Mouse (Mus musculus) layer of hippocampus, adult 11-12 months (tissue): Measurements from ENCODE around the gene Elmod3.

Experiments
- DNase-seq: peaks from one replicate; pipeline ENCODE4 v3.0.0; 2022; ENCODE audit warnings: low spot score

The Elmod3 gene

DNA sequence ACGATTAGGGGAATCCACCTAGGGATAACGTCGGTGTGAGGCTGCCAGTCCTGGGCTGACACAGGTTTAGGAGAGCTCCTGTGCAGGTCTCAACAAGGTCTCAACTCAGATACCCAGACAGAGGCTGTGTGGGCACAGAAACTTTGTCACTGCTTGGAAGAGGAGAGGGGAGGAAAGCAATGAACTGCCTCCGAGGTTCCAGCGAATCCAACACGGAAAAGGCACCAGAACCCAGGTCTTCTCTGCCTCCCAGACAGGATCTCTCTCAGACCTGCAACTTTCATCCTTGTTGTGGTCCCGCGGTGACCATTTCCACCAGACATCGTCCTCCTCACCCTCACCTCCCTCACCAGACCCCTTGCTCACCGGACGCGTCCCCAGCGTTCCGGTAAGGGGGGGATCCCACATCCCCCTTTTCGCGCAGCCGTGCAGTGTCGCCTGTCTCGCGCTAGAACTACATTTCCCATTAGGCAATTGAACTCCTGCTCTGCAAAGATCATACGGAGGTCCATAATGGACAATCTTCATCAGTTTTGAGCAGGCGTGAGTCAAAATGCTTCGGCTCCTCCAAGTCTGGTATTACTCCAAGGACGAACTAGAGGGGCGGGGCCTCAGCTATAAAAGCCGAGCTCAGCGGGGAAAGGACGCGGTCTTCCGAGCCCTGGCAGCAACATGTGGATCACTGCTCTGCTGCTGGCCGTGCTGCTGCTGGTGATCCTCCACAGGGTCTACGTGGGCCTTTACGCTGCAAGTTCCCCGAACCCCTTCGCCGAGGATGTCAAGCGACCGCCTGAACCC, at the start of gene Elmod3, which contains the start of gene Retsat:
Gene Elmod3 (minus strand): TSS at position 458 of the 798 bp plus-strand sequence.
Gene Retsat (plus strand): TSS at position 520 of the 798 bp plus-strand sequence.
- DNase-seq: peak; percentile 94

DNA sequence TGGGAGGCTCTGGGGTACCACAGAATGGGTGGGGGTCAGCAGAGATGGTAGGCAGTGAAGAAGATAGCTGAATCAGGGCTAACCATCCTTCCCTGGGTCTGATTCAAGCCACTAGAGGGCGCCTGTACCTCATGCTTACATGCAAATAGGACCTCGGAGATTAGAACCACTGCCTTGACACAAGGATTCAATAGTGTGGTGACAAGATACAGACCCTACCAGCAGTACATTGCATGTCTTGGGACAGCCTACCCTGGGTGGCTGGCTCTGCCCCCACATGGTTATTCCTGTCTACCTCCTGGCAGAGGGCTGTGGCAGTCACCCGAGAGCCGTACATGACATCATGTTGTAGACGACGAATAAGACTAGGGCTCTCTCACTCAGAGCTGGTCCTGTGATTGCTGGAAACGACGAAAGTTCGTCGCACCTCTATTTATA, 49.2 kb upstream of the Elmod3 start:
- DNase-seq: peak; percentile 81

DNA sequence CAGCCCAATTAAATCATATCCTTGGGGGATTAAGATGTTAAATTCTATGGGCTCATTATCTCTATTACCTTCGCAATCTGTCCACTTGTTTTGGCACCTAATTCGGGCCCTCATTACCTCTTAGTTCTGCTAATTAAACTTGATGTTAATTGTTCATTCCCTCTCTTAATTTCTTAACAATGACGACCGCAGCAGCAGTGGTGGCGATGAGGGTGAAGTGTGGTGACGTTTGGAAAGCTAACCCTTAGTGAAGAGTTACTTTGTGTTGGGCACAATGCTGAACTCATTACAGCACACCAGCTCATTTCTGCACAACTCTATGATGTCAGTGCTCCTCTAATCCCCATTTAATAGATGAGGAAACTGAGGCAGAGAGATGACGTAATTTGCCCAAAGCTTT, 47.2 kb upstream of the Elmod3 start:
- DNase-seq: no peak

DNA sequence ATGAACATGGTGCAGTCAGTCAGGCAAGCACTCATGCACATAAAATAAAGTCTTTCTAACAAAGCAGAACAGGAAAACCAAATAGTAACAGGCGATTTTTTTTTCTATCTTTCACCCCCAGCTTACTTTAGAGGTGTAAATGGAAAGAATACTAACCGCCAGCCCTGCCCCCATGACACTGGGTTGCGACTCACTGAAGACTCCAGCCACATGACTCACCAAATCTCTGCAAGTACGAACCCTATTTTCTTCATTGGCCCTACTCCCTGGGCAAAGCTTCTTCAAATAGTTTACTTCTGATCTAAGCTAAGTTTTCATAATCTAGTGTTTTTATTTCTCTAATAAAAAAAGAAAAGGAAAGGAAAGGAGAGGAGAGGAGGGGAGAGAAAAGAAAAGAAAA, 46.4 kb upstream of the Elmod3 start:
- no peak for DNase-seq

DNA sequence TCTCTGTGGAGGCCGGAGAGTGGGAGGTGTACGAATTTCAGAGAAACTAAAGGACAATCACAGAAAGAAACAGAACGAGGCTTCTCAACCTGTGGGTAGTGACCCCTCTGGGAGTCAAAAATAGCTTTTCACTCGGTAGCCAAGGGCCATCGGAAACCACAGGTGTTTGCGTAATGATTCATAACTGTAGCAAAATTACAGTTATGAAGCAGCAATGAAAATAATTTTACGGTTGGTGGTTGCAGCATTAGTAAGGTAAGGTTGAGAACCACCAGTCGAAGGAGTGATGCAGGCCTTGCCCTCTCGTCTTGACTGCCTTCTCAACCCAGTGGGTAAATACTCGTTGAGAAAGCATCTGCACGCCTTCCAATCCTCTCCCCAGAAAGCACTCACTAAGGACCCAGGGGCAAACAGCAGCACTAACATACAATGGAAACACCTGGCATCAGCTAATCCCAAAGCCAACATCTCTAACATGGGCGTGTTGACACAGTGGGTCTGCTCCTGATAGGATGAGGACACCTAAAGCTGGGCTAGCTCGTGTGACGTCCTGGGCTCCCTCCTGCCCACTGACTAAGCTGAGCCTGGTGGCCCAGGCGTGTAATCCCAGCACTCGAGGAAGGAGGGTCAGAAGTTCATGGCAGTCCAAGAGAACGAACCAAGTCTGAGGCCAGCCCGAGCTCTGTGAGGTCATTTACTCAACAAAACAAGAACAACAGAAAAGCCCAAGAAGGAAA, 43.2 kb upstream of the Elmod3 start:
- DNase-seq: no peak

DNA sequence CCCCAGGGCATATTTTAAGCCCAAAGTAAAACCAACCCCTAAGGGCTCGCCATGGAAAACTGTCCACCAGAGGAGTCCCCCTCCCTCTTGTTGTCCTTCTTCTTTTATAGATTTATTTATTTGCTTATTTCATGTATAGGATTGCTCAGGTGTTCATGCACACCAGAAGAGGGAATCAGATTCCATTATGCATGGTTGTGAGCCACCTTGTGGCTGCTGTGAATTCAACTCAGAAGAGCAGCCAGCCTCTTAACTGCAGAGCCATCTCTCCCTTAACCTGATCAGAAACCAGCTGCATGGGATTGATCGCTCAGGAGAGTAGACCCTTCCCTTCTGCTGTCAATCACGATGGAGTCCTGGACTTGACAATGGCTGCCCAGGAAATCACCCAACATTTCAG, 38.7 kb upstream of the Elmod3 start:
- no peak for DNase-seq

DNA sequence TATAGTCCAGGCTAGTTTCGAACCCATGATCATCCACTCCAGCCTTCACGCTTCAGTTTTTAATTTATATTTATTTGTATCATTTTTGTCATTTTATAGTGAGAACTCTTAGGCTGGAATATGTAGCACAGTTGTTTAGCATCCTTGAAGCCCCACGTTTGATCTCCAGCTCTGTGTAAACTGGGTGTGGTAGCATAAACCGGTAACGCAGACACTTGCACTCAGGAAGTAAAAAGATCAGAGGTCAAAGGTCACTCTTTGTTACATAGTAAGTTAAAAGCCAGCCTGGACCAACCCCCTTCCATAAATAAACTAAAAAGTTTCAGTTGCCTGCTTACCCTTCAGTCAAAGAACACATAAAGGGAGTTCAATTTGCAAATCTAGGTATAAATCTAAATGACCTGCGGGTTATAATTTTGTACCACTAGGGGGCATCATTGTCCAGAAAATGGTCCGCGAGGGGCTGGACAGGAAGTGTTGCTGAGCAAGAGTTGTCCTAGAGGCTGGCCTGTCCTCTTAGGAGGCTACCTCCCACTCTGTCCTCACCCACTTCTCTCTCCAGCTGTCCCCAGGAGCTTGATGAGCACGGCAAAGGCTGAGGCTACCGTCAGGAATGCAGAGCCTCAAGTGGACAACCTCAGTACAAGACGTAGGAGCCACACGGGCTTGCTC, 37.7 kb upstream of the Elmod3 start:
- DNase-seq: peak; percentile 74

DNA sequence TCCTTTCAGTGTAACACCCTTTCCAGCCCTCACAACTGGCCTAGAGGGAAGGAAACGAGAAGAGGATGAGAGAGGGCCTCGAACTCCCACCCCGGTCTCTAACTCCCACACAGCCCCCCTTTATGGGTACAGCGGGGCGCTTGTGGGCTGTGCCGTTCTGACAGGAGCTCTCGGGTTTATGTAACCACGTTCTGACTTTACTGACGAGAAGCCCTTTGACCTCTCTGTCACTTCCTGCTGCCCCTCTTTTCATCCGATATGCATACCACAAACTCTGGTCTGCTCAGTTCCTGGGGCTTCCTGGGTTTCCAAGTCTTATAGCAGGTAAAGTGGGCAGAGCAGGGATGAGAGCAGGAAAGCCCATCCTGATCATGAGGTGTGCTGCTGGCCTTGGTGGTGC, 36.1 kb upstream of the Elmod3 start:
- DNase-seq: no peak

DNA sequence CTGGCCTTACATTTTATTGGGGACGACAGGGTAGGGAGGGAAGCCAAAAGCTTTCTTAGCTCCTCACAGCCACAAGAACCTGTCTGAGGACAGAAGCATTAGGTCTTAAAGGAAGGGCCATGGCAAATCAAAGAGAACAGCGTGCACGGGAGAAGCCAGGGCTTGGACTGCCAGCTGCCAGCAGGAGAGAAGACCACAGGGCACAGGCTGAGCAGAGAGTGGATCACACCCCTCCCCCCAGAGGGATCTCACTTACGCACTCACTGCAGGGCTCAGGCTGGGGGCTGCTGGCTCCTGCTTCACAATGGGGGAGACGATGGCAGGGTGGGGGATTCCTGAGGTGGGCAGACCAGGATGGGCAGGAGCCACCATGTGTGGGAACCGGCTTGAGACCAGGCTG, 33.5 kb upstream of the Elmod3 start:
- no peak for DNase-seq

DNA sequence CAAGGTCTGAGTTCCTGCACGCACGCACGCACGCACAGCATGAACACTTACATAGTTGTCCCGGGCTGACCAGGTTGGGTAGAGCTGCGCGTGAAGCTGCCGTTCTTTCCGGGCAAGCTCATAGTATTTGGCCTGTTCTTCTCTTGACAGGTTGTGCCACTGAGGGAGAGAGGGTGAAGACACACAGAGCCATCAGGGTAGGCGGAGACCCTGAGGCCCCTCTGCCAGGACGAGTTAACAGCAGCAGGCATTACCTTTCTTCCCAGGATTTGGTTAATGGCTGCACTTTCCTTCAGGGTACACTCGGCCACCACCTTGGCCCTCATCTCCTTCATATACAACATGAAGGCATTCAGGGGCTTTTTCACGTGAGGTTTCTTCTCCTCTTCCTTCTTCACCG, 32.7 kb upstream of the Elmod3 start:
- no peak for DNase-seq

DNA sequence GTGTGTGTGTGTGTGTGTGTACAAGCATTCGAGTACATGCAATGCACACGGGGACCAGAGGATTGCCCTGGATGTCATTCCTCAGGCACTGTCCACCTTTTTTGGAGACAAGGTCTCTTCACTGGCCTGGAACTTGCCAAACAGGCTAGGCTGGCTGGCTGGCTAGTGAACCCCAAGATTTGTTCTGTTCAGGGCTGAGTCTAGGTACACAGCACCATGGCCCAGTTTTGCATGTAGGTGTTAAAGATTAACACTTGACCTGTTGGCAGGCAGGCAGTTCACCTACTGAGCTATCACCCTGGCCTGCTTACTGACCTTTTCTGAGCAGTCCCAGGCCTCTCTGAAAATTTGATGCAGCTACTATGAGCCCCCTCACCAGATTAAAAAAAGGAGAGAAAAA, 32.2 kb upstream of the Elmod3 start:
- no peak for DNase-seq

DNA sequence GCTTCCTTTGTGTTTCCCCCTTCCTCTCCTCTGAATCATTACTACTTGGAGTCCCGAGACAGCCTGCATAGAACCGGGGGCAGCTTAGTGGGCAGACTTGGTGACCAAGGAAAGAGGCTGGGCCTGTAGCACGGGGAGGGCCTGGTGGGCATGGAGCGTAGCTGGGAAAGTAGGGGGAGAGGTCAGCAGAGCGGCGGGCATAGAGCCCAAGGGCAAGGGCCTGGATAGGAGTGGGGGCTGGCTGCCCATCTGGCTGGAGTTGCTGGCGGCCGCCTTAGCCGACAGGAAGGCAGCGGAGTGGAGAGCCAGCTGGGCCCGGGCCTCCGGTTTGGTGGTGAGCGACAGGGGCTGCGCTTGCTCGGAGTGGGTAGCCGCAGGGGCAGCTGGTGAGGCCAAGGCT, 29.1 kb upstream of the Elmod3 start:
- DNase-seq: no peak

DNA sequence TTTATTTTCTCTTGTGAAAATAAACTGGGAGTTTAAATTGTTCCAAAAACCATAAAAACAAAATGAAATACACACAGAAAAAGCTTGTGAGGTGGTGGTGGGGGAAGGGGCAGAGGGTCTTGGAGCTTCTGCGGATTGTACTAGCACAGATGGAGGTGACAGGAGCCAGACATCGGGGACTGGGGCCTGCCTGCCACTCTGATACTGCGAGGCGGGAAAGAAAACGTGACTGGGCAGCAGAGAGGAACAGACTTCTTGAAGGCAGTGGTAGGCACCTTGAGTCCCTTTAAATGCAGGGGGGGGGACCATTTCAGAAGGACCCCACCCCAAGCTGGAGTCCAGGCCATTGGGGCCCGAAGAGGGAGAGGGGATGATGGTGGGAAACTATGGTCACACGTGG, 28.2 kb upstream of the Elmod3 start:
- DNase-seq: no peak

DNA sequence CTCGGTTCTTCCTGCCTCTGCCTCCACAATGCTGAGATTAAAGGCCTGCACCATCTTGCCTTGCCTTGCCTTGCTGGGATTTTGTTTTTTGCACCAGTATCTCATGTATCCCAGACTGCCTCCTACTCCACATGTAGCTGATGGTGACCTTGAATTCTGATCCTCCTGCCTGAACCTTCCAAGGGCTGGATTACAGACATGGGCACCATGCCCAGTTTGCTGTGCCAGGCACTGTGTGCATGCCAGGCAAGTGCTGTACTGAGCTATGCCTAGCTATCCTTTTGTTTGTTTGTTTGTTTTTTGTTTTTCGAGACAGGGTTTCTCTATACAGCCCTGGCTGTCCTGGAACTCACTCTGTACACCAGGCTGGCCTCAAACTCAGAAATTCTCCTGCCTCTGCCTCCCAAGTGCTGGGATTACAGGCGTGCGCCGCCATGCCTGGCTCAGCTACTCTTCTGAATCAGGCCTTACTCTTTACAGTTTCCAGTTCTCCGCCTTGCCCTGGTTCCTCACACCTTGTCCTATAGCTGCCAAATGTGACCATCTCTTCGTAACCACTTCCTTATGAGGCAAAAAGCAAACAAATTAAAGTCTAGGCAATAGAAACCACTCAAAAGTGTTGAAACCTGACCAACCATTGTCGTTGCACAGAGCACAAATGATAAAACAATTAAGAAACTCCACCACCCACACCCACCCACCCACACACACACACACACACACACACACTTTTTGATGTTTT, 25.6 kb upstream of the Elmod3 start:
- no peak for DNase-seq

DNA sequence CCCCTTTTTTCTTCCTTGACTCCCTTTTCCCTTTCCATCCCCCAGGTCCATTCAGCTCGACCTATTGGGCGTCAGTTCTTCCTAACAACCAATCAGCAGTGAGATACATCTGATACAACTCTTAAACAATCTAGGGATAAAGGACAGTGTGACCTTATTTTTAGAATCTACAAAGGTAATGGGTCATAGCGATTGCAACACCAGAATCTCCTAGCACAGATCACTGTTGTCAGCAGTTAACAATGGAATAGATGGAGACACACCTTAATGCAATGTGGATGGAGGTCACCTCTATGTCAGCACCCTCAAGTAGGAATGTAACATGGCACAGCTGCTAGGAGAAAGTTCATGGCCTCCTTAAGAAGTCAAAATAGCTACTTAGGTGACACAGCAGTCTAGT, 24.7 kb upstream of the Elmod3 start:
- no peak for DNase-seq

DNA sequence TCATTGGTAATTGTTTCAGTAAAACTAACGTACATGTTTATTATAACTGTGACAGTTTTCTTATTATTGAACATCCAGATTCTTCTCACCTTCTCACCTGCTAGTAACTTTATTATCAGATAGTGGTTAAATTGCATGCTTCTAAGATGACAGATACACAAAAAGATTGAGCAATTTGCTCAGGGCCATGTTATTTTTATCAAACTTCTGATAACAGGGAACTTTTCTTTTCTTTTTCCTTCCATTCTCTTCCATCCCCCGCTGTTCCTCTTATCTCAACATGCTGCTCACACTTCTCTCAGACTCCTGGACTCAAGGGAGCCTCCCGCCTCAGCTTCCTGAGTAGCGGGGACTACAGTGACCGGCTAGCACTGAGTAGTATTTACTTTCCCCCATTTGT, 22.7 kb upstream of the Elmod3 start:
- DNase-seq: no peak

DNA sequence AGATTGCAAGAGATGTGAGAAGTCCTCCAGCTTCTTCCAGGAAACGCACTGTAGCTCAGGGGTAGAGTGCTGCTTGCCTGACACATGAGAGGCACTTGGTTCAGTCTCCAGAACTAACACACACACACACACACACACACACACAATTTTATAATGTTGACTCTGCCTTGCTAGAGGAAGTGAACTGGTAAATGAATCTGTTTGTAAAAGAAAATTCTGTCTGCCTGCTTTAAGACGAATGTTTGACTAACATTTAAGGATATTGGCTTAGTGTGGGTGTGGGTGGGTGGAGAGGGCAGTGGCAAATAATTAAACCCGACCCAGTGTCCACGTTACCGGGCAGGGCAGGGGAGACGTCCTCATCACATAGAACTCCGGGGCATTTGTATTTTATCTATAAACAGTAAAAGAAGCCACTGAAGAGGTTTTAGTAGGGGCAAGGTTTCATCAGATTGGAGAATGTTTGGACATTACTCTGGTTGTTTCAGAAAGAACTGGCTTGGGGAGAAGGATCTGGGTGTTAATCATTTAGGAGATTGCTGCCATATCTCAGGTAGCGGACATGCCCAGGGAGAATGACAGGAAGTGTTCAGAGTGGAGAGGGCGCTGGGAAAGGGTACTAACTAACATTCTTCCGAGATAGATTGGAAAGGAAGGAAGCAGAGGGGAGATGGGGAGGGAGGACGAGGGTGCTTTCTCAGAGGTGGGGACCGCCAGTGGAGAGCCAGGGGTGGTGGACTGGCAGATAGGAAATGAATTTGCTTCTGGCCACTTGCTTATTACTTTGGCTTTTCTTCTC, 21.7 kb upstream of the Elmod3 start:
- no peak for DNase-seq

DNA sequence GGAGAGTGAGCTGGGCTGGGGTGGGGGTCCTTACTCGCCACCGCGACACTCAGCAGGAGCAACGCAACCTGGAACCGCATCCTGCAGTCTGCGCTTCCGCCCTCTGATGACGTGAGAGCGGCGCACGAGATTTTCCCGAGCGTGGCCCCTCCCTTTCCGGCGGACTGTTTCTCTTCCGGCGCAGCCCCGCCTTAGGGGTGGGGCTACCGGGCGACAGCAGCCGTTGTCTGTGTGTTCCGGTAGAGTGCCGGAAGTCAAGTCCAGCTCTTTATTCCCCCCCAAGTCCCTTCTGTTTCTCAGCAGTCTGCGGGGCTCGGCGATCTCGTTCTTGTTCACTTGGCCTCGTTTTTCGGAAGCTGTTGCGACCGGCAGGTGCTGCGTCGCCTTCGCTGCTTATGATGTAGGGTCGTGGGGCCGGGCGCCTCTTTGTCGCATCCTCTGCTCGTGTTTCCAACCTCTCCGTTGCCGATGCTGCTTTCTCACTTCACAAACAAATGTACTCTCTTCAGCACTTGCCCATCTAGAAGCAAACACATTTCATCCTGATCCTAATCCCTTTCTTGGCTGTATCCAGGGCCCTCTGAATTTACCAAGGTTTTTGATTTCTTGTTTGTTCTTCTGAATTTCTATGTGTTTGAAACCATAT, 18.6 kb upstream of the Elmod3 start, which contains the start of gene Tgoln1:
Gene Tgoln1 (minus strand): TSS at position 358 of the 646 bp plus-strand sequence.
- peak; percentile 93 for DNase-seq

DNA sequence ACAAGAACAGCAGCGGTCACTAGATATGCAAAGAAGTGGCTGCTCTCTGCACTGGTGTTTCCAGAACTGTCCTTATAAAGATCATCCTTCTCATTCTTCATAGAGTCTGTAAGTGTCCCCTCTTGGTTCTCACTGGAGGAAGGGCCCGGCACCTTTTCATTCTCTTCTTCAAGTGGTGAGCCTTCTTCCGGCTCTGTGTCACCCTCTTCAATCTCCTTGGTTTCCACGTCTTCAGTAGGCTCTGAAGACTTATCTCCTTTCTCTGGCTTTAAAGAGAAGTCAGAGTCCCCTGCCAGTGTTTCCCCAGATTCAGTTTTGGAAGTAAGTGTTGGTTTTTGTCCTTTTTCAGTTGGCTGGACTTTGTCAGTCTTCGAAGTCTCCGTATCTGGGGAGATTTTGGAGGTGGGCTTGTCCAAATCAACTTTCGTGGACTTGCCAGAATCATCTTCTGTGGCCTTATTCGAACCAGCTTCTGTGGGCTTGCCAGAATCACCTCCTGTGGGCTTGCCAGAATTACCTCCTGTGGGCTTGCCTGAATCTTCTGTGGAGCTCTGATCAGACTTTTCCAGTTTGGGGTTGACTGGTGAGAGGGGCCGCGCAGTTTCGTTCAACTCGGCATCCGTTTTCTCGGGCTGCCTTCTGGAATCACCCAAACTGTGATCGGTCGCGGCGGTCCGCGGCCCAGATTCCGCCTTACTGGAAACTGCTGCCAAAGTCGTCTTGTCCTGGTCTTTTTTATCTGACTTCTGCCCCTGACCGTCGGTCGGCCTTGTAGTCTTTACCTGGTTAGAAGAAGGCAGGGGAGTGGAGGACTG, 17.6 kb upstream of the Elmod3 start:
- DNase-seq: no peak

DNA sequence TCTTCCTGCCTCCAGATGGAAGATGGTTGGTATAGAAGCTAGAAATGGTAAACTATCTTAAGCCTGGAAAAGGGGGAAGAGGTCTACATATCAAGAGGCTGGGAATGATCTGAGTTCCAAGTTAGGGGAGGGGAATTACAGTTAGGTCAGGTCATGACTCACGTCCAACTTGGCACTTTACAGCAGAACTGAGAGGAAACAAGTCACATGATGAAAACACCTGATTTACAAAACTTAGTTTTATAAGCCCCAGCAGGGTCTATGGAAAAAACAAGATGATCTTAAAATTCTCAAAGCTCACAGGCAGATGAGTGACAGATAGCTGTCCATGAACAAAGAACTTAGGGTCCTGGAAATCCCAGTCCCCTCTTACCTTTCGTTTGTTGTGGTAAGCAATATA, 16.9 kb upstream of the Elmod3 start:
- DNase-seq: no peak
